Mouse (Mus musculus) embryo, embryonic 9.5 days (tissue): Measurements from ENCODE around the gene Col27a1.
A peak's percentile ranks its signal among the peaks of the same experiment; 100 is the strongest.

Source experiments
- DNase-seq: peaks from one replicate; pipeline ENCODE4 v3.0.0-alpha.2; 2017; ENCODE audit errors: extremely low spot score

Col27a1 gene

GRCm38 (mm10) chr4:63213907-63214621, at the start of gene Col27a1:
Col27a1 (plus strand) TSS chr4:63214004.
- peak; percentile 80 for DNase-seq

GRCm38 (mm10) chr4:63165636-63166035, 48.2 kb upstream of the Col27a1 start:
- no peak for DNase-seq

GRCm38 (mm10) chr4:63166323-63166722, 47.5 kb upstream of the Col27a1 start:
- DNase-seq: no peak

DNA sequence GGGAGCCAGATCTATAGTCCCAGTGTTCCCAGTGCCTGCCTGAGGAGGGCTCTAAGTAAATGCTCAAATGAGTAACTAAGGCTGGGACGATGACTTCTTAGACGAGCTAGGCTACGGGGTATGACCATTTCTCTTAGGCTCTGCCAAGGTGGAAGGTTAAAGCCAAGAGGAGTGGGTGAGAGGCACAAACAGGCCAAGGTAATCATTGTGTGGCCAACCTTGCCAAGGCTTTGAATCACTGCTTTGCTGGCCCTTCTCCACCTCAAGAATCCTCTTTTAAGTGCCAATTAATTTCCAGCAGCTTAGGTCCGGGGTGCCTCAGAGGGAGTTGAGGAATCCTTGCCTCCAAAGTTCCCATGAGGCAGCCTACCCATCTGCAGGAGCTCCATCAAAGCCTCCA, 43.7 kb upstream of the Col27a1 start:
- no peak for DNase-seq

- no peak for DNase-seq
Measured at GRCm38 (mm10) chr4:63171122-63171521, 42.7 kb upstream of the Col27a1 start.

DNA sequence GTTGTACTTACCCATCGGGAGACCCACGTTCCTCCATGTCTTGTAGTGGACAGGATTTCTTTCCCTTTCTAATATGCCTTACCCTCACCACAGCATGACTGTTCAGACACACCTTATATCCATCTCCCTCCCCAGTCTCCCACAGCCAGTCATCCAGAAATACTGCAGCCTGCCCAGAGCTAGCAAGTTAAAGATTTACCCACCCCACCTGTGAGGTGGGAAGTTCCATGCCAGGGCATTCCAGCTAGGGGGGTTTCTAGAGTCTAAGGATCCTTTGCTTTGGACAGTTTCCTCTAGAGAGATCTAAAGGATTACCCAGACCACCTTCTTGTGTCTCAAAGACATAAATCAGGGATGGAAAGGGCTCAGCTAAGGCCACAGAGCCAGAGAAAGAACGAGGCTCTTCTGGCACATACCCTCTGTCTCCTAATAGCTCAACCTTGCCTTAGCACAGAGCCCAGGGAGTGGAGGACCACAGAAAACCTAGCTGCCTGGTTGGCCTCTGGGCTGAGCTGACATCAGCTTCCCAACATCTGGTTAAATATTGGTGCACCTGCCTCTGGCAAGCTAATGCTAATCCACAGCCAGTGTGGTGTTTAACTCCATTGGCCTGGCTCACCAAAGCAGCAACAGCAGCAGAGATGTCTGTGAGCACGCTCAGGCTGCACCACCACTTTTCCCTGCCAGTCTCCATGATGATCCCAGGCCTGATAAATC, 41.7 kb upstream of the Col27a1 start, which contains the start of gene Kif12:
TSS of gene Kif12 (minus strand) at position 163 of the 717 bp plus-strand sequence.
- no peak for DNase-seq

- peak; percentile 64 for DNase-seq
Measured at GRCm38 (mm10) chr4:63181556-63181955, 32.2 kb upstream of the Col27a1 start.

GRCm38 (mm10) chr4:63186281-63186870, 27.4 kb upstream of the Col27a1 start:
- no peak for DNase-seq

- DNase-seq: no peak
Measured at GRCm38 (mm10) chr4:63191641-63192040, 22.2 kb upstream of the Col27a1 start.

GRCm38 (mm10) chr4:63194366-63194765, 19.4 kb upstream of the Col27a1 start:
- no peak for DNase-seq

- DNase-seq: no peak
Measured at GRCm38 (mm10) chr4:63199366-63199765, 14.4 kb upstream of the Col27a1 start.

DNA sequence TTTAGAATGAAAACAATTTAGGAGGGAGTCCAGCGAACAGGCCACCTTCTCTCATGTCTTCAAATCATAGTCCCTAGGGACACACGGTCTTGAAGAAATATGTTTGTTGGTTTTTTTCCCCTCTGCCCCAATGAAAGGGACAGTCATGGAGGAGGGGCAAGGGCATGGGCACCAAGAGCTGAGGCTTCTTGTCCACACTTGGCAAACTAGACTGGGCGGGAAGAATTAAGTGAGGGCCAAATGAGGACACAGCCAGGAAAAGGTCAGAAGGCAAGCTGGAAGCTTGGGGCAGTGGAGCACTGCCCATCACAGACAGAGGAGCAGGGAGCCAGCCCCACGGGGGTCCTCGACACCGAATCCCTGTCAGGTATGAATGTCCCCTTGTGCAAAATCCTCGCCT, 9.9 kb upstream of the Col27a1 start:
- no peak for DNase-seq

DNA sequence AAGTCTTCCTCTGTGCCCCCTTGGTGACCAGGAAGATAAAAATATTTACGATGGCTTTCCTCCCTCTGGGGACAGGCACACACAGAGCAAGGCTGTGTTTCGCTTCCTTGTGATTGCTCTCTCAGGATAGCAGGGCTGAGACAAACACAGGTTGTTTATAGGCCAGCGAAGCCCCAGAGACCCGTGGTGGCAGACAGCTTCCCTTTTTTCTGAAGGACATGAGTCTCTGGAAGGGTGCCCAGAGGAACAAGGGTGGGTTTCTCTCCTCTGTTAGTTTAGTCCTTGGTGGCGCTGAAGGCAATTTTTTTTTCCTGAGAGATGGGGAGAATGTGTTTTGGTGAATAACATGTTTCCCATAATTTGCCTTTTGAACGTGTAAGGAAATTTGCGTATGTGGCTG, 8.2 kb upstream of the Col27a1 start:
- DNase-seq: no peak

- DNase-seq: peak; percentile 86
Measured at GRCm38 (mm10) chr4:63215185-63215992, 1.6 kb downstream of the Col27a1 start.

DNA sequence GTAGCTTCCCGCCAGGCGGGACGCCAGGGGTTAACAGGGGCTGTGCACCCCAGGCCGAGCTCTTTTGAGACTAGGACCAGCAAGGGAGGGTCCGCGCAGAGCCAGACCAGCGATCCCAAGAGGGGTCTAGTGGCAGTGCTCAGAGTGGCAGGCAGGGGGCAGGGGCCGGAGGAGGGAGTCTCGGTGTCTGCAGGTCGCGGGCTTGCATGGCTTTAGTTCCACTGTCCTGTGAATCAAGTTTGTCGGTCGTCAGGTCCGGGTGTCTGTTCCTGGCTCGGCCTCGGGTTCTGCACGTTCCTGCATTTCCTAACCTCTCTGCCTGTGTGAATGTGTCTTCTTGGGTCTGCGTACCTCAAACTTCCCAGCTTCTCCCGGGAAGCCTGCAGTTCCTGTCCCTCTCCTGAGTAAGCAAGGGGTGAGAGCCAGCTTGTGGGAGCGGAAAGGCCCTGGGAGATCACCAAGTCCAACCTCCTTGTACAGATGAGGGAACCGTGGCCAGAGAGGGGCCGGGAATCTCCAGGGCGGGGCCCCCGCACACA, 2.3 kb downstream of the Col27a1 start:
- DNase-seq: peak; percentile 86

- peak; percentile 17 for DNase-seq
Measured at GRCm38 (mm10) chr4:63216566-63216965, 2.8 kb downstream of the Col27a1 start.

GRCm38 (mm10) chr4:63217513-63217912, 3.7 kb downstream of the Col27a1 start:
- no peak for DNase-seq

GRCm38 (mm10) chr4:63219059-63219458, 5.3 kb downstream of the Col27a1 start:
- DNase-seq: no peak

GRCm38 (mm10) chr4:63219635-63220034, 5.8 kb downstream of the Col27a1 start:
- no peak for DNase-seq

DNA sequence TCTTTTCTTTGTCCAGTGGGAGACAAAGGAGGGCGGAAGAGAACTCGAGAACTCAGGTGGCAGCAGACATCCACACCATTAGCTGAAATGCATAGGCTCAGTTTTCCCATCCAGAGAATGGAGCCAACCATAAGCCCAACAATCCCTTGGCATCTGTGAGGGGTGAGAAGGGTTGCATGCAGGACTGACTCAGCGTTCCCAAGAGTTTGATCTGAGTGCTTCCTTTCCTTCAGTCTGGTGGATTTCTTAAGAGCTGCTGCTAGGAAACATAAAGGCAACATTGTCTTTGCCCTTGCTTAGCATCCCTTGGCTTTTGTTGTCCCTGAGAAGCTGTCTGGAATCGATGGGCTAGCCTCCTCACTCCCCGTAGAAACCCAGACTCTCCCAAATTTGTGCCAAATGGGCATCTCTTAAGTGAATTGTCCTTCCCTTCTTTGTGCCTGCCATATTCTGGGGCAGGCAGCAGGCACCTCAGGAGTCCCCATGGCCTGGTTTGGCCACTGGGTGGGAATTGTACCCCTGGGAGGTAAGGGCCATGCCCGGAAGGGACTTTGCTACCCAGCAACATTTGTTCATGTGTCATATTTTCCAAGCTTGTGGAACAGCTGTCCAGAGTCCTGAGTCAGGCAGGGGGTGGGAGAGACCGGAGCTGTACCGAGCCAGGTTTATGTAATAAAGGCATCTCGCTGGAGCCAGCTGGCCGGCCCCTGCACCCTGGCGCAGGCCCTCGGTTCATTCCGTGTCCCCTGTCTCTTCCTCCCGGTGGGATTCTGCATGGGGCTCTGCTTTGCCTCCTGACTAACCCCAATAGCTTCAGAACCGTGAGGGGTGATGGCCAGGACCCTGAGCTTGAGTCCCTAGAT, 7.5 kb downstream of the Col27a1 start:
- no peak for DNase-seq

GRCm38 (mm10) chr4:63222246-63222645, 8.4 kb downstream of the Col27a1 start:
- no peak for DNase-seq
